Mouse (Mus musculus): Measurements from ENCODE around the gene Myom3.

DNA sequence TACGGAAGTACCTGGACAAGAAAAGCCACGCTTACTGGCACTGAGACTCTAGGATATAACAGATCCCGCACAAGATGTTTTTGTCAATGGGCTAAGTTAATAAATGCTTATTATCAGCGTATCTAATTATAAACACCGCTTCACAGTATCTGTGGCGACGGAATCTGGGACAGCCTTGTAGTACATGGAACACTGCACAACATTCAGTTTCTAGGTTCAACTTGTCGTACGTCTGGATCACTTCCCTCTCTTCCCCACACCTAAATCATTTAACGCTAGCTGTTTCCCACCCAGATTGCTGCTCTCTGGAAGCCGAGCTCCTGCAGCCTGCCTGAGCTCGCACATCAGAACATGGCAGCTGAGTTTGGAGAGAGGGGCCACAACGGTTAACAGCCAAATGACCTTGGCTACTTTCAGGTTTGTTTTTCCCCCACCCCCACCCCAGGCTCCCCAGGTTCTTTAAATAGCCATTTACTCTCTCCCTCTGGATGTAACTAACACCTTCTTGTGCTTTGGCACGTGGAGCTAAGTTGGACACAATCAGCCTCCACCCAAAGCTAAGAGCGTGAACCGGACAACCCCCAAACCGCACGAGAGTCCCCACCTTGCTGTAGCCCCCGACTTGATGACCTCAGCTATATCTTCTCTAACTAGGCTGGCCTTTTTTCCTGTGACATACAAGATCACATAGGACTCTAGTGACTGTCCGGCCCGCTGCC, 79.9 kb downstream of the Myom3 start:
- no peak for TF ChIP-seq CTCF (IDR thresholded peaks at IDR 0.05; ENCODE audit: borderline replicate concordance, control insufficient read depth, extremely low read depth, insufficient read depth, low read length, poor library complexity)
- TF ChIP-seq POLR2A (IDR thresholded peaks at IDR 0.05; ENCODE audit: control insufficient read depth, extremely low read depth, insufficient read depth, low read length, poor library complexity), result no peak

All from thymus, adult 2 months (tissue).